Mouse (Mus musculus) embryonic stem cell, embryonic (primary cell): ENCODE results near the gene Cdk20.

Experiments used
- CTCF ChIA-PET, 4 experiments: fragments of 300-600 bp in 2 of 4; fragments of 350-600 bp in 2 of 4; sonication (Branson Sonifier 250); formaldehyde crosslinking; loops; one replicate each; lab custom pipeline; 2022; ENCODE audit warnings: inconsistent platforms in 2 of 4; lab: Charles Lee
- POLR2A ChIA-PET, 4 experiments: fragments of 300-600 bp in 2 of 4; fragments of 350-600 bp in 2 of 4; sonication (Branson Sonifier 250); formaldehyde crosslinking; loops; one replicate each; lab custom pipeline; 2022; ENCODE audit warnings: antibody characterized with exemption in 4 of 4, inconsistent platforms in 1 of 4; lab: Charles Lee

Cdk20 gene

DNA sequence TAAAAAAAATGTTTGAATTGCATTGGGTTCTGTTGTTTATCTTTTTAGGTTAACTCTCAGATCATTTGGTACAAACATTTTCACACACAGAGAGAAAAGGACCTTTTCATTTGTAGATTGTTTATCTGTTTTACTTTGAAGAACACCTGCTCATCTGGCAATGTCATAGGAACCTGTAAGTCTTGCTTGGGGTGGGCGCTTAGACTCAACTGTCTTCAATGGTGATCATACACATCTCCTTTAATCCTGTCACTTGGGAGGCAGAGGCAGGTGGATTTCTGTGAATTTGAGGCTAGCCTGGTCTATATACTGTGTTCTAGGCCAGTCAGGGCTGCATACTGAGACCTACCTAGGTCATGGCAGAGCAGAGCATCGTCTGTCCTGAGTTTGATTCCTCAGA is 16.5 kb upstream of the Cdk20 start:
- CTCF ChIA-PET = no interaction called here
- POLR2A ChIA-PET = interaction anchor here in 1 of 4 experiments (0.7 kb wide), 1 partner anchor 1142 kb away, joined by 4 read pairs; no protein-coding TSS in a partner anchor

DNA sequence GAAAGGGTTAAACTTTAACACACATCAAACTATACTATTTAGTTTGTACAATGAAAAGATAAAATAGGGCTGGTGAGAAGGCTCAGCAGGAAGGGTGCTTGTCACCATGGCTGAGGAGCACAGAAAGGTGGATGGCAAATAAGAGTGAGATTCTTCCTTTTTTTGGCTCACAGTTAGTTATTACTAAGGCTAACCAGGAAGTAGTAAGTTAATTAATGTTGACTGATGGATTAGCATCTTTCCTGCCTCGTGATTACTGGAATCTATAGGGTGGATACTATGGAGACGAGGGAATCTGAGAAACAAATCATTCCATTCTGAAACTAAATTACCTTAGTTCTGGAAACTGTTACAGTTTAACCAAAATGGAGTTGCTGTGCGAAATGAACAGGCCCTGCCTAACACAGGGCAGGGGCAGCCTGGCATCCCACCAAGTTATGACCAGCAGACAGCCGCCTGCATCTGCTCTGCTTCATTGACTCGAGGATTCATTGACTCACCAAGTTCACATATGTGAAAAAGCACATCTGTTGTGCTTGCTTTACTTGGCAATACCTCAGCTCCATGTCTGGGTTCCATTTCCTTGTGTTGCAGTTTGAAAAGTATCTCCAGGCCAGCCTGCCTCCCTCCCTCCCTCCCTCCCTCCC is 15.0 kb upstream of the Cdk20 start:
- ChIA-PET POLR2A (interaction anchor here in 2 of 4 experiments (1.3 to 1.4 kb wide), 2 partner anchors 12 to 15 kb away, joined by 3 read pairs; no protein-coding TSS in a partner anchor), CTCF (no interaction called here)

DNA sequence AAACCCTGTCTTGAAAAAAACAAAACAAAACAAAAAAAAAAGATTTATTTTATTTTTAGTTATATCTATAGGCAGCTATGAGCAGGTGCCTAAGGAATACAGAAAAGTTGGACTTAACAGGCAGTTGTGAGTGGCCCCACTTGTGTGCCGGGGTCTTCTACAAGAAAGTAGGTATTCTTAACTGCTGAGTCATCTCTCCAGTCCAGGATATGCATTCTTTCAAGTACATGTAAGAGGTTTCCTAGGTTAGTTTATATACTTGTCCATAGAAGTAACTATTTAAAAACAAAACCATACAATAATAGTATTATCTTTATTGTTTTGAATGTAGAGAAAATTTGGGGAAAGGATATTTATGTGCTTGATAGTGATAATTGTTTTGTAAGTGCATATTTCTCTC is 11.3 kb upstream of the Cdk20 start:
- POLR2A ChIA-PET = interaction anchor here in 3 of 4 experiments (0.8 to 3.2 kb wide), 9 partner anchors 11 to 108 kb away, joined by 3 to 20 read pairs (median 4); partner anchors contain the start of gene Cdk20 (in 3 of the 3)
- CTCF ChIA-PET = no interaction called here

GRCm38 (mm10) chr13:64421386-64421785 is 10.7 kb upstream of the Cdk20 start:
- ChIA-PET POLR2A (interaction anchor here in 3 of 4 experiments (1.0 to 3.2 kb wide), 5 partner anchors 10 to 56 kb away, joined by 4 to 20 read pairs (median 8); partner anchors contain the start of gene Cdk20 (in 3 of the 3)), CTCF (no interaction called here)

DNA sequence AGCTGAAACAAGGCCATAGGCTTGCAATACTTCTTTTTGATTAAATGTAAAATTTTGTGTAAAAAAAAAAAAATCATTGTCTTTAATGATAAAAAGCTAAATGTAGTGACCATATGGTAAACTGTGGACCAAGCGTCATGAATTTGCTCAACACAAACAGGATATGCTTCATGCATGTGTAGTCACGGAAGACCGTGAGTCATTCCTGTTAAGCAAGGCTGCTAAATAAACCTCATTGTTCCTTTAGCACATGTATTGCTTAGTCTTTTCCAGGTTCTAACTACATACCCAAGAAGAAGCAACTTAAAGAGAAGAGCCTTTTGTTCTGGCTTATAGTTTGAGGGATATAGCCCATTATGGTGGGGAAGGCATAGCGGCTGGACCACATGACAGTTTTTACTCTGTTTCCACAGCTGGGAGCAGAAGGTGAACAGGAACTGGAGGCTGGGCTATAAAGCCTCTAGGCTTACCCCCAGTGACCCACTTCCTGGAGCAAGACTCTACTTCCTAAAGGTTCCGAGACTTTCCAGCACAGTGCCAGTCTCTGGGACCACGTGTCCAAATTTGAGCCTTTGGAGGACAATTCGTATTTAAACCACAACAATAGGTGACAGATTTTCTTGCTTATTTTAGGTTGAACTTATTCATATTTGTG is 10.0 kb upstream of the Cdk20 start:
- CTCF ChIA-PET = no interaction called here
- POLR2A ChIA-PET = interaction anchor here in 3 of 4 experiments (0.5 to 3.2 kb wide), 7 partner anchors 10 to 640 kb away, joined by 3 to 20 read pairs (median 4); partner anchors contain the start of gene Cdk20 (in 3 of the 3)

GRCm38 (mm10) chr13:64422607-64422957 is 9.5 kb upstream of the Cdk20 start:
- ChIA-PET CTCF (interaction anchor here in 1 of 4 experiments (0.6 kb wide), 1 partner anchor 120 kb away, joined by 5 read pairs; no protein-coding TSS in a partner anchor), POLR2A (interaction anchor here in 2 of 4 experiments (0.5 to 2.3 kb wide), 3 partner anchors 10 to 640 kb away, joined by 3 to 7 read pairs (median 5); partner anchors contain the start of gene Cdk20 (in 1 of the 2))

GRCm38 (mm10) chr13:64424347-64424746 is 7.8 kb upstream of the Cdk20 start:
- CTCF ChIA-PET = interaction anchor here in 2 of 4 experiments (0.6 to 1.6 kb wide), 3 partner anchors 14 to 692 kb away, joined by 3 to 6 read pairs (median 4); partner anchors contain the start of gene Aaed1 (in 1 of the 2)

DNA sequence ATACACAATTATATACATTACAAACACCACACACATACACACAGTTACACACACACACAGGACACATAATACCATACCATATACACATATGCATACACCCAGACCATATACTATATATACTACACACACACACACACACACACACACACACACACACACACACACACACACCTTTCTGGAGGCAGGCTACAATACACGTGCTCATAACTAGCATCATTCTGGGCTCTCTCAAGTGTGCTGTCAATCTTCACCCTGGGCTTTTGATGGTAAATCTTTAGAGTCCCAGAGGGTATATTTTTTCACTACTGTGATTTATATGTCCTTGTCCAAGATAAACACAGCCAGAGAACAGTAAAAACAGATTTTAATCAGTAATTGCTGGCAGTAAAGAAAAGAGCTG is 6.8 kb upstream of the Cdk20 start:
- ChIA-PET CTCF (no interaction called here), POLR2A (interaction anchor here in 1 of 4 experiments (1.6 kb wide), 1 partner anchor 28 kb away, joined by 4 read pairs; no protein-coding TSS in a partner anchor)

More at GRCm38 (mm10) chr13:64424347-64424746, 7.8 kb upstream of the Cdk20 start:
- POLR2A ChIA-PET = interaction anchor here in 2 of 4 experiments (0.6 to 2.3 kb wide), 7 partner anchors 8 to 444 kb away, joined by 3 to 7 read pairs (median 3); partner anchors contain the start of gene Cdk20 (in 1 of the 2)

DNA sequence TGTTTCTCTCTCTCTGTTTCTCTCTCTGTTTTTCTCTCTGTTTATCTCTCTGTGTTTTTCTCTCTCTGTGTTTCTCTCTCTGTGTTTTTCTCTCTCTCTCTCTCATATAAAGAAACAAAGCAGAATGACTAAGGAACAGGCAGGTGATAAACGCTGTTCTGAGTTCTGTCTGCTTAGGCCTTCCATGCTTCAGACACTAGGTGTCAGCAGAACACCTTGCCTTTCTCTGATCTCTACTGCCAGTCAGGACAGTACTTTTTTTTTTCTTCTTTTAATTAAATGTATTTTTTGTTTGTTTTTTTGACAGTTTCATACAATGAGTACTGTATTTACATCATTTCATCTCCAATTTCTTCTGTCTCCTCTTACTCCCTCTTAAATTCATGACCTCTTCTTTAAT is 2.8 kb upstream of the Cdk20 start:
- ChIA-PET POLR2A (interaction anchor here in 1 of 4 experiments (0.5 kb wide), 1 partner anchor 117 kb away, joined by 3 read pairs; the partner anchor contains the start of gene Aaed1), CTCF (no interaction called here)

DNA sequence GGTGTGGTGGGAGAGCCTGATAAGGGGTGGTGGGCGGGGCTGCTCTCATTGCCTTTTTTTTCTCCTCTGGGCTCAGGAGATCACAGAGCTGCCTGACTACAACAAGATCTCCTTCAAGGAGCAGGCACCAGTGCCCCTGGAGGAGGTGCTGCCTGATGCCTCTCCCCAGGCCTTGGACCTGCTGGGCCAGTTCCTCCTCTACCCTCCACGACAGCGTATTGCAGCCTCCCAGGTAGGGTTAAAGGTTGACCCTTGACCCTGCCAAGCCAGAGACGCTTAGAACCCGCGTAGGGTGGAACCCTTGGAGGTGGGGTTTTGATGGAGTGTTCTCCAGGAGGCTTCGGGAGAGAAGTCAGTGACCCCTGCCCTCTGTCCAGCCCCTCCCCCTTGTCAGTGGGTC is 5.7 kb downstream of the Cdk20 start:
- CTCF ChIA-PET = interaction anchor here (0.6 to 3.7 kb wide), 16 partner anchors 9 to 689 kb away, joined by 3 to 21 read pairs (median 5); partner anchors contain the start of gene Aaed1 (in 1 of the 4)
- POLR2A ChIA-PET = interaction anchor here in 3 of 4 experiments (0.7 to 2.7 kb wide), 10 partner anchors 21 to 125 kb away, joined by 3 to 13 read pairs (median 4); partner anchors contain the start of gene Aaed1 (in 2 of the 3)

DNA sequence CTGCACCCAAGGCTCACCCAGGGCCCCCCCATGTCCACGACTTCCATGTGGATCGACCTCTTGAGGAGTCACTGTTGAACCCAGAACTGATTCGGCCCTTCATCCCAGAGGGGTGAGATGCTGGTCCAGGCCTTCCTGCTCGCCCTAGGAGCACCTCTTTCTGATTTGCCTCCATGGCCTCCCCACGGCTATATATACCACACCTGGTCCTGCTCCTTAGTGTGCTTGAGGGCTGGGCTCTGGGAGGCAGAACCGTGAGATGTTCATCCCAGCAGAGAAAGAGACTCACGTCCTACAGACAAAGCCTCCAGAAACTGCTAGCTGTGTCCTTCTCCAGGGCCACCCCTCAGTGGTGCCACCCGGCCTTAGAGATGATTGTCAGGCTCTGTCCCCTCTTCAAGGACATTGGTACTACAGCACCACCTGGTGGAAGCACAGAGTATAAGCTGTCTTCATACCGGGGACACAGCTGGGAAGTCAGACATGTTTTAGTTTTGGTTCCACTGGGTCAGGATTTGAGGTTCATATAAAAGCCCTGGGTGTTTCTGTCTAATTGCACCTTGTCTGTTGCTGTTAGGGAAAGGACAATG is 6.8 kb downstream of the Cdk20 start:
- CTCF ChIA-PET = interaction anchor here (0.6 to 2.4 kb wide), 41 partner anchors 8 to 688 kb away, joined by 3 to 21 read pairs (median 4); partner anchors contain the start of genes Aaed1 (in 3 of the 4), Cntnap3 (in 1 of the 4) and Habp4 (in 1 of the 4)
- POLR2A ChIA-PET = interaction anchor here in 2 of 4 experiments (0.6 to 2.4 kb wide), 10 partner anchors 10 to 674 kb away, joined by 3 to 9 read pairs (median 3); partner anchors contain the start of genes Aaed1 (in 2 of the 2) and Mfsd14b (in 1 of the 2)

DNA sequence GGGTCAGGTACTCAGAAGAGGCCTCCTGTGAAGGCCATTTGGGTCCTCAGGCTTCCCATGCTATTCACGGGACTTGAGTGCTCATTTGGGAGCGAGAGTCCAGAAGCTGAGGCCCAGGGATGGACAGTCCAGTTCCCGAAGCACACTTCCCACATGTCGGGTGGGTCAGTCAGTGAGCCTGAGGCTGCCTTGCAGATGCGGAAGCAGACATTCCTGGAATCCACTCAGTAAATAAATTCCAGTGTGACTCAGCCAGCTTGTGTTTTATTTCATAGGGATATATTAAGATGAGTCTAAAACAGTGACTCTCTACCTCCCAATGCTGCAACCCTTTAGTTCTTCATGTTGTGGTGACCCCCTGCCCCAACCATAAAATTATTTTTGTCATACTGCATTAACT is 7.4 kb downstream of the Cdk20 start:
- ChIA-PET POLR2A (interaction anchor here in 2 of 4 experiments (0.9 to 1.1 kb wide), 5 partner anchors 10 to 673 kb away, joined by 3 to 8 read pairs (median 3); partner anchors contain the start of genes Aaed1 (in 1 of the 2) and Mfsd14b (in 1 of the 2)), CTCF (interaction anchor here (0.6 to 2.4 kb wide), 40 partner anchors 8 to 687 kb away, joined by 3 to 21 read pairs (median 4); partner anchors contain the start of genes Aaed1 (in 3 of the 4), Cntnap3 (in 1 of the 4) and Habp4 (in 1 of the 4))

- ChIA-PET POLR2A (no interaction called here), CTCF (interaction anchor here in 2 of 4 experiments (1.2 to 1.5 kb wide), 2 partner anchors 133 to 260 kb away, joined by 3 to 5 read pairs; no protein-coding TSS in a partner anchor)
Measured at GRCm38 (mm10) chr13:64440592-64440991, 8.5 kb downstream of the Cdk20 start.

- POLR2A ChIA-PET = no interaction called here
- CTCF ChIA-PET = interaction anchor here in 2 of 4 experiments (1.2 to 1.6 kb wide), 2 partner anchors 130 to 461 kb away, joined by 3 to 5 read pairs; partner anchors contain the start of gene Cntnap3 (in 1 of the 2)
Measured at GRCm38 (mm10) chr13:64443263-64443894, 11.3 kb downstream of the Cdk20 start.

DNA sequence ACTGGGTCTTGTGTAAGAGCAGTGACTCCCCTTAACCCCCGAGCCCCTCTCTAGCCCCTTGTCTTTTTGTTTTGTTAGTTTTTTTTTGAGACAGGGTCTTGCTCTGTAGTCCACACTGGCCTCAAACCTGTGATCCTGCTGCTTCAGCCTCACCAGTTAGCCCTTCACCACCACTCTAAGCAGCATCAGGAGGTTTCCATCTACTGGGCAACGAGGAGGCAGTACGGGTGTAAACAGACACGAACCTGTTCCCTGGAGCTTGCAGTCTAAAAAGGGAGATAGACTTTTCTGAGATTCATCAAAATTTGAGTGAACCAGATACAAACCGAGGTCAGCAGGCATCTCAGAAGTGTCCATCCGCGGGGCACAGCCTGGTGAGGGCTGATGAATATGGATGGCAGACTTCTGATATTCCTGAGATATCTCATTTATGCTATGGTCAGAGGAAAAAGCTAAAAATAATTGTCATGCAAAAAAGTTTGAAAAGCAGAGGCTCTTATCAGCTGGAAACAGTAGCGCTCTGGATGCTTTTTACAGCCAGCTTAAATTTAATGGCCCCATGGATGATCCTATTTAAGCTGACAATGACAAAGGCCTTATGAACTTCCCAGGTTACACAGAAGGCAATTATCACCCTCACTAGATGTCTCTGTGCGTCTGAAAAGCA is 13.3 kb downstream of the Cdk20 start:
- POLR2A ChIA-PET = interaction anchor here in 1 of 4 experiments (0.6 to 1.3 kb wide), 4 partner anchors 128 to 654 kb away, joined by 3 to 10 read pairs (median 3); no protein-coding TSS in a partner anchor
- CTCF ChIA-PET = interaction anchor here in 1 of 4 experiments (0.8 kb wide), 1 partner anchor 128 kb away, joined by 3 read pairs; no protein-coding TSS in a partner anchor

GRCm38 (mm10) chr13:64447947-64448346 is 15.8 kb downstream of the Cdk20 start:
- POLR2A ChIA-PET = interaction anchor here in 3 of 4 experiments (0.5 to 2.3 kb wide), 6 partner anchors 11 to 664 kb away, joined by 3 to 5 read pairs (median 3); partner anchors contain the start of genes Habp4 (in 1 of the 3) and Mfsd14b (in 1 of the 3)
- CTCF ChIA-PET = interaction anchor here (0.5 to 3.5 kb wide), 46 partner anchors 9 to 1353 kb away, joined by 3 to 25 read pairs (median 4); partner anchors contain the start of genes Cntnap3 (in 2 of the 4) and Cdk20 (in 1 of the 4)
